Mouse (Mus musculus) hindbrain, embryonic 12.5 days (tissue): ENCODE data around the gene Slc39a3. TPM values are rescaled to one million over a fixed set of nuclear protein-coding genes. Genes with fewer than 3 reads are reported as not detected.

Experiments used
- ATAC-seq: fragments of 200-750 bp; cut with Nextera tagmentation; 2 replicates; pipeline ENCODE4 v1.8.0; 2017; ENCODE audit warnings: moderate TSS enrichment; ENCODE audit not compliant: low FRiP score
- H3K27ac ChIP-seq: fragments of 300-500 bp; sonication (generic); 2 replicates; pipeline ENCODE4 v1.5.1; 2016; ENCODE audit warnings: mild to moderate bottlenecking
- H3K27me3 ChIP-seq: fragments of 300-500 bp; sonication (generic); 2 replicates; pipeline ENCODE4 v1.6.1; 2016; ENCODE audit warnings: mild to moderate bottlenecking
- H3K36me3 ChIP-seq: fragments of 300-500 bp; sonication (generic); 2 replicates; pipeline ENCODE4 v1.6.1; 2016; ENCODE audit warnings: mild to moderate bottlenecking
- H3K4me1 ChIP-seq: fragments of 300-500 bp; sonication (generic); 2 replicates; pipeline ENCODE4 v1.6.1; 2016
- H3K4me2 ChIP-seq: fragments of 300-500 bp; sonication (generic); replicated peaks from 2 replicates; pipeline ENCODE4 v1.6.1; 2016; ENCODE audit warnings: mild to moderate bottlenecking
- H3K4me3 ChIP-seq: fragments of 300-500 bp; sonication (generic); 2 replicates; pipeline ENCODE4 v1.5.1; 2016; ENCODE audit warnings: mild to moderate bottlenecking
- H3K9ac ChIP-seq: fragments of 300-500 bp; sonication (generic); 2 replicates; pipeline ENCODE4 v1.6.1; 2016; ENCODE audit warnings: mild to moderate bottlenecking, moderate library complexity
- H3K9me3 ChIP-seq: fragments of 300-500 bp; sonication (generic); replicated peaks from 2 replicates; pipeline ENCODE4 v1.6.1; 2016; ENCODE audit warnings: mild to moderate bottlenecking
- WGBS: fragments of 180-500 bp; shearing (Covaris S2); methylation state at CpG from one replicate; pipeline ENCODE4 v1.1.7; 2016; 5-methylcytosine and 5-hydroxymethylcytosine counted together
- polyA plus RNA-seq: library from polyadenylated mRNA; unstranded; fragments of >200 nt; fragmentation: Nextera tagmentation; extraction: Ambion mirVana; gene quantifications from 2 replicates; pipeline ENCODE4 v1.2.1, GENCODE M21; 2016

Slc39a3 gene
- polyA plus RNA-seq, 1 experiment from 2014 or later: 37.0 TPM

DNA sequence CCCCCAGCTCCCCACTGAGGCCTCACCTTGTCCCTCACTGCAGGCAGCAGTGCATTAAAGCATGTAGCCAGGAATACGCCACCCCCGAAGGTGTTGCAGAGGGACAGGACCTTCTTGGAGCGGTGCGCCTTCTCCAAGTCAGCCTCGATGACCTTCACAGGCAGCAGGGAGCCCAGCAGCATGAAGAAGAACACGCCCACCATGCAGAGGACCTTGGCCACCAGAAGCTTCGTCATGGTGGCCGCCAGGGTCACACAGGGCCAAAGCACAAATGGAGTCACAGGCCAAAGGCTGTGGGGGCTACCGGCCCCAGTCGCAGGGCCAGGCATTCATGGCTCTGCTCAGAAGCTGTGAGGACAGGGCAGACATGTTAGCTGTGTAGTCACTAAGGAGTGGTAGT is 3.6 kb downstream of the Slc39a3 start:
- ATAC-seq: no peak
- no peak overlapping the region; the same call in 1 of the 2 replicates for H3K9ac ChIP-seq
- no peak overlapping the region for H3K4me3 ChIP-seq
- no peaks in the 10 kb centered on the region for H3K9me3 ChIP-seq
- peaks cover 18% of the 10 kb centered on the region for H3K4me1 ChIP-seq
- no peak overlapping the region for H3K4me2 ChIP-seq
- no peak overlapping the region for H3K27ac ChIP-seq
- no peaks in the 10 kb centered on the region for H3K27me3 ChIP-seq
- peaks cover 41% of the 10 kb centered on the region for H3K36me3 ChIP-seq
- WGBS: 79% methylated on average over 10 of the region's 10 CpGs

GRCm38 (mm10) chr10:81029031-81029430 is 8.2 kb downstream of the Slc39a3 start:
- H3K4me3 ChIP-seq: no peak overlapping the region
- H3K27ac ChIP-seq: no peak overlapping the region
- H3K4me1 ChIP-seq: peaks cover 12% of the 10 kb centered on the region
- WGBS: 76% methylated on average over 10 of the region's 10 CpGs
- no peak overlapping the region for H3K4me2 ChIP-seq
- peaks cover 41% of the 10 kb centered on the region for H3K36me3 ChIP-seq
- peaks cover 17% of the 10 kb centered on the region for H3K27me3 ChIP-seq
- no peaks in the 10 kb centered on the region for H3K9me3 ChIP-seq
- no peak overlapping the region; the same call in 1 of the 2 replicates for H3K9ac ChIP-seq
- no peak for ATAC-seq

DNA sequence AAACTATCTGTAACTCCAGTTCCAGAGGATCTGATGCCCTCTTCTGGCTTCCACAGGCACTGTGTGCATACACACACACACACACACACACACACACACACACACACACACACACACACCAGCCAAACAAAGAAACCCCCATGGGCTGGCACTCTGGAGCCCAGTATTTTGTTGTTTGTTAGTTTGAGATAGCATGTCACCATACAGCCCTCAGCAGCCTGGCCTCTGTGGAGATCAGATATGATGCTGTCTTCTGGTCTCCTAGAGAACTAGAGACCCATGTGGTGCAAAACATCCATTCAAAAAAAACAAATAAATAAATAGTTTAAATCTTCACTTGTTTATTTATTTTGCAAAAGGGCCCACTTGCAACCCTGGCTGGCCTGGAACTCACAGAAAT is 9.0 kb downstream of the Slc39a3 start:
- no peak overlapping the region for H3K4me2 ChIP-seq
- no peak overlapping the region for H3K27ac ChIP-seq
- peaks cover 36% of the 10 kb centered on the region for H3K36me3 ChIP-seq
- no peak for ATAC-seq
- no peak overlapping the region for H3K4me3 ChIP-seq
- H3K9me3 ChIP-seq: no peaks in the 10 kb centered on the region
- H3K4me1 ChIP-seq: peaks cover 12% of the 10 kb centered on the region
- peaks cover 26% of the 10 kb centered on the region for H3K27me3 ChIP-seq
- no peak overlapping the region for H3K9ac ChIP-seq

DNA sequence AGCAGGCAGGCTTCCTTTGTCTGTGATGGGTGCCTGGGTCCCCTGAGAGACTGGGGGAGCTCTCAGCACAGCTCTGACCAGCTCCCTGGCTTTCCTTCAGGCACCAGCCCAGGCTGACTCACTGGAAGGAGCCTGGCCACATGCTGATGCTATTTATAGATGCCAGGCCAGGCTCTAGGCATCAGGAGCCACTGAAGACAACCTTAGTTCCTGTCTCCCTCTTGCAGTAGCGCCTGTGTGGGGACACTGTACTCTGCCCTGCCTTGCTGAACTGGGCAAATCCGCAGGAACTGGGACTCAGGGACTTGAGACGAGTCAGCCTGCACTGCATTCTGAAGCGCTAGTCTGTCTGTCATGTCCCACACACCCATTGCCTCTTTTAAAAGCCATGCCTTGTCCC is 9.9 kb downstream of the Slc39a3 start:
- no peak for ATAC-seq
- H3K9ac ChIP-seq: no peak overlapping the region

DNA sequence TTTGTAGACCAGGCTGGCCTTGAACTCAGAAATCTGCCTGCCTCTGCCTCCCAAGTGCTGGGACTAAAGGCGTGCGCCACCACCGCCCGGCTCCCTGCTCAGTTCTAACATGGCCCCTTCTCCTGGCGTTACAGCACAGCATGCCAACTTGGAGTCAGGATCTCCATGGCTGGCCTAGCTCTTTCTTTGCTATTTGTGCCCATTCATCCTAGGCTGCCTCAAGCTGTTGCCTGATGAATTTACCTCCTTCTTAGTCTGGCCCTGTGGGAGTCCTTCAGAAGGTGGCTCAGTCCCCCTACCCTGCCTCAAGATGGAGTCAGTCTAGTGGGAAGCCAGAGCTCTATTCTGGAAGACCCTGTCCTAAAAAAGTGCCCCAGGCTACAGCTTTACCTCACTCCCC is 10.4 kb downstream of the Slc39a3 start:
- Histone ChIP-seq H3K4me2 (no peak overlapping the region), H3K27ac (no peak overlapping the region), H3K9me3 (no peaks in the 10 kb centered on the region), H3K36me3 (peaks cover 24% of the 10 kb centered on the region), H3K4me1 (peaks cover 12% of the 10 kb centered on the region), H3K27me3 (peaks cover 37% of the 10 kb centered on the region), H3K9ac (no peak overlapping the region), H3K4me3 (no peak overlapping the region)
- 91% methylated on average over 5 of the region's 5 CpGs for WGBS
- ATAC-seq: no peak

More for the DNA sequence above, 9.9 kb downstream of the Slc39a3 start:
- H3K4me2 ChIP-seq: no peak overlapping the region
- H3K9me3 ChIP-seq: no peaks in the 10 kb centered on the region
- whole genome bisulfite sequencing: 71% methylated on average over 4 of the region's 4 CpGs
- no peak overlapping the region for H3K4me3 ChIP-seq
- no peak overlapping the region for H3K27ac ChIP-seq
- peaks cover 33% of the 10 kb centered on the region for H3K27me3 ChIP-seq
- peaks cover 28% of the 10 kb centered on the region for H3K36me3 ChIP-seq
- H3K4me1 ChIP-seq: peaks cover 12% of the 10 kb centered on the region

GRCm38 (mm10) chr10:81025639-81026275 is 11.5 kb downstream of the Slc39a3 start, which contains the start of gene Diras1:
Diras1 (minus strand) TSS chr10:81025662.
- no peak within 1 kb of the TSS for H3K27ac ChIP-seq
- H3K4me3 ChIP-seq: peak within 1 kb of the TSS; percentile 46
- H3K4me1 ChIP-seq: peaks cover 12% of the 10 kb centered on the region
- H3K4me2 ChIP-seq: peak within 1 kb of the TSS; percentile 78
- peaks cover 13% of the 10 kb centered on the region; the same call in 1 of the 2 replicates for H3K36me3 ChIP-seq
- ATAC-seq: no peak
- H3K9ac ChIP-seq: peak within 1 kb of the TSS; percentile 70
- H3K27me3 ChIP-seq: peaks cover 45% of the 10 kb centered on the region
- no peaks in the 10 kb centered on the region for H3K9me3 ChIP-seq
- WGBS: 54% methylated on average over 11 of the region's 12 CpGs

GRCm38 (mm10) chr10:81025047-81025621 is 12.1 kb downstream of the Slc39a3 start:
- H3K4me3 ChIP-seq: peak overlapping the region; percentile 46
- 2% methylated on average over 41 of the region's 43 CpGs for WGBS
- H3K27ac ChIP-seq: no peak overlapping the region
- H3K4me2 ChIP-seq: peak overlapping the region; percentile 78
- peak overlapping the region; percentile 70 for H3K9ac ChIP-seq
- H3K9me3 ChIP-seq: no peaks in the 10 kb centered on the region
- ATAC-seq: peak; percentile 53
- H3K36me3 ChIP-seq: 0 out of 2 replicates have a peak, but pooled peaks cover 7% of the 10 kb centered on the region
- peaks cover 12% of the 10 kb centered on the region for H3K4me1 ChIP-seq
- H3K27me3 ChIP-seq: peaks cover 45% of the 10 kb centered on the region

DNA sequence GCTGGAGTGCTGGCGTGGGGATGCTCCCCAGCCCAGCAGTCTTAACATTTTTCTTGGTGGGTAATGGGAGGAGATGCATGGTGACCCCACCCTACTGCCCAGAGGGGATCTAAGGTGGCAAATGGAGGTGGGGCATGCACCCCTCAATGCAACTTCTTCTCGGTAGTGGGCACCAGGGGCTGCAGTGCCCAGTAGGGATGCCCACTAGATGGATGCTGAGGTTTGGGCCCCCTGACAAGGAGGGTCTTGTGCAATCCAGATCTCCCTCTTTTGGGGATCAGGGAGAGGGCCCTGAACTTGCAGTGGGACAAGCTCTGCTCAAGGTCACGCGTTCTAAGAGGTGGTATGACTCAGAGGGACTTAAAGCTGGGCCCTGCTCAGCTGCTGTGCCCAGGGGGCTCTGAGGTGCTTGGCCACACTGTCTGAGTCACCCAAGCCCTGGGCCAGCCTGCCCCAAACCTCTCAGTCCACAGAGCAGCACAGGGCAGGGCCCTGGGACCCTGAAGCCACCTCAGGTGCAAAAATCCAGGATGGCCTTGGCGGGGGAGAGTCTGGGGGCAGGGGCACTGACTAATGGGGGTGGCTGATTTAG is 12.8 kb downstream of the Slc39a3 start:
- H3K27ac ChIP-seq: no peak overlapping the region
- peaks cover 12% of the 10 kb centered on the region for H3K4me1 ChIP-seq
- WGBS: 74% methylated on average over 5 of the region's 5 CpGs
- H3K36me3 ChIP-seq: no peaks in the 10 kb centered on the region; the same call in 1 of the 2 replicates
- peak; percentile 34; the same call in 1 of the 2 replicates for ATAC-seq
- H3K27me3 ChIP-seq: peaks cover 45% of the 10 kb centered on the region
- H3K9me3 ChIP-seq: no peaks in the 10 kb centered on the region
- H3K4me3 ChIP-seq: peak overlapping the region; percentile 46
- H3K4me2 ChIP-seq: peak overlapping the region; percentile 78
- H3K9ac ChIP-seq: peak overlapping the region; percentile 70

DNA sequence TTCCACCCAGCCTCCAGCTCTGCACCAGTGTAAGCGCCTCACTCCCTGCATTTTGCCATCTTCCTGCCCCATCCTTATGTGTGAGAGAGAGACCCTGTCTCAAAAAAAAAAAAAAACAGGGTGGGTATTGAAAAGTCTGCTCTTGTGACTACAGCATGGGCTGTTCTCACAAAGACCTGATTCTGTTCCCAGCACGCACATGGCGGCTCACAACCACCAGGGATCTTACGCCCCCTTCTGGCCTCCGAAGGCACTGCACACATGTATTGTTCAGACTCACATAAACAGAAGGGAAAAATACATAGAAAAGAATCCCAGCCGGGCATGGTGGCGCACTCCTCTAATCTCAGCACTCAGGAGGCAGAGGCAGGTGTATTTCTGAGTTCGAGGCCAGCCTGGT is 14.5 kb downstream of the Slc39a3 start:
- no peak for ATAC-seq
- Histone ChIP-seq H3K4me3 (no peak overlapping the region), H3K36me3 (no peaks in the 10 kb centered on the region; the same call in 1 of the 2 replicates), H3K9me3 (no peaks in the 10 kb centered on the region), H3K4me2 (no peak overlapping the region), H3K27ac (no peak overlapping the region), H3K9ac (no peak overlapping the region), H3K4me1 (peaks cover 9% of the 10 kb centered on the region), H3K27me3 (peaks cover 45% of the 10 kb centered on the region)
- WGBS: 68% methylated on average over 8 of the region's 8 CpGs

DNA sequence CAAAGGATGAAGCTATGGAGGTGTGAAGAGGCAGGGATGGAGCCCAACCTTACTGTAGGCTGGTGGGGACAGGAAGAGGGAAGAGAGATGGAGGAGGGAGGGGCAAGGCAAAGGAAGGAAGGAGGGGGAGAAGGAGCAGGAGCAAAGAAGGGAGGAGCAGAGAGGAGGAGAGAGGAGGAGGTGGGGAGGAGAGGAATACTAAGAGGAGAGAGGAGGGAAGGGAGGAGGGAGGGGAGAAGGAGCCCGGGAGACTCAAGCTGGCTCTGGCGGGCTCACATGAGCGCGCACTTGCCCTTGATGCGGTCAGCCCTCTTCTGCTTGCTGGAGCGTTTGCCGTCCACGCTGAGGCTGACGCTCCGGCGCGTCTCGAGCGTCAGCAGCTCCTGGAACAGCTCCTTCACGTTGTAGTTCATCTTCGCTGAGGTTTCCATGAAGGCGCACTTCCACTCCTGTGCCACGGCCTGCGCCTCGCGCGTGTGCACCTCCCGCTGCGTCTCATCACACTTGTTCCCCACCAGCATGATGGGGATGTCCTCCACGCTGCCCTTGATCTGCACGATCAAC is 15.6 kb downstream of the Slc39a3 start:
- no peak overlapping the region for H3K9ac ChIP-seq
- H3K36me3 ChIP-seq: no peaks in the 10 kb centered on the region; the same call in 1 of the 2 replicates
- H3K4me2 ChIP-seq: peak overlapping the region; percentile 22; the same call in 1 of the 2 replicates
- WGBS: 20% methylated on average over 26 of the region's 26 CpGs
- H3K4me1 ChIP-seq: peaks cover 9% of the 10 kb centered on the region
- no peaks in the 10 kb centered on the region for H3K9me3 ChIP-seq
- H3K27ac ChIP-seq: no peak overlapping the region
- H3K27me3 ChIP-seq: peaks cover 45% of the 10 kb centered on the region
- no peak overlapping the region for H3K4me3 ChIP-seq
- no peak for ATAC-seq

- 0 out of 2 replicates have a peak overlapping the region, but pooled peaks have one; percentile 18 for H3K9ac ChIP-seq
- ATAC-seq: no peak
- WGBS: 43% methylated on average over 2 of the region's 2 CpGs
- H3K4me3 ChIP-seq: no peak overlapping the region
- no peaks in the 10 kb centered on the region; the same call in 1 of the 2 replicates for H3K36me3 ChIP-seq
- H3K9me3 ChIP-seq: no peaks in the 10 kb centered on the region
- H3K4me1 ChIP-seq: peaks cover 7% of the 10 kb centered on the region
- peaks cover 38% of the 10 kb centered on the region for H3K27me3 ChIP-seq
- H3K27ac ChIP-seq: no peak overlapping the region
- H3K4me2 ChIP-seq: no peak overlapping the region
These were observed 17.0 kb downstream of the Slc39a3 start for GRCm38 (mm10) chr10:81020207-81020606.

GRCm38 (mm10) chr10:81019687-81020086 is 17.5 kb downstream of the Slc39a3 start:
- Histone ChIP-seq H3K4me2 (no peak overlapping the region), H3K27ac (no peak overlapping the region), H3K4me1 (peaks cover 2% of the 10 kb centered on the region; the same call in 1 of the 2 replicates), H3K4me3 (no peak overlapping the region), H3K27me3 (peaks cover 34% of the 10 kb centered on the region), H3K9me3 (no peaks in the 10 kb centered on the region), H3K36me3 (no peaks in the 10 kb centered on the region; the same call in 1 of the 2 replicates), H3K9ac (peak overlapping the region; percentile 8; the same call in 1 of the 2 replicates)
- no peak for ATAC-seq
- WGBS: 77% methylated on average over 6 of the region's 6 CpGs
